Mouse (Mus musculus) heart, embryonic 16.5 days (tissue): Measurements from ENCODE around the gene Il13ra1. TPM values are rescaled to one million over a fixed set of nuclear protein-coding genes. Genes with fewer than 3 reads are reported as not detected.

Experiments
- ATAC-seq: fragments of 200-750 bp; cut with Nextera tagmentation; replicated peaks from 2 replicates; pipeline ENCODE4 v1.8.0; 2017; ENCODE audit warnings: moderate number of reproducible peaks; ENCODE audit not compliant: insufficient read depth, low FRiP score; ENCODE audit errors: extremely low read depth
- H3K27ac ChIP-seq: fragments of 300-500 bp; sonication (generic); 2 replicates; pipeline ENCODE4 v1.5.1; 2014; ENCODE audit warnings: mild to moderate bottlenecking, low read length, control low read depth, moderate library complexity
- H3K27me3 ChIP-seq: fragments of 300-500 bp; sonication (generic); 2 replicates; pipeline ENCODE4 v1.6.1; 2014; ENCODE audit warnings: low read length, mixed read lengths; ENCODE audit not compliant: control insufficient read depth, insufficient read depth
- H3K36me3 ChIP-seq: fragments of 300-500 bp; sonication (generic); 2 replicates; pipeline ENCODE4 v1.6.1; 2014; ENCODE audit not compliant: control insufficient read depth, insufficient read depth
- H3K4me1 ChIP-seq: fragments of 300-500 bp; sonication (generic); 2 replicates; pipeline ENCODE4 v1.6.1; 2014; ENCODE audit warnings: low read length, mixed read lengths; ENCODE audit not compliant: control insufficient read depth, insufficient read depth
- H3K4me2 ChIP-seq: fragments of 300-500 bp; sonication (generic); 2 replicates; pipeline ENCODE4 v1.6.1; 2014; ENCODE audit warnings: low read depth, mild to moderate bottlenecking, control low read depth, low read length
- H3K4me3 ChIP-seq: fragments of 300-500 bp; sonication (generic); 2 replicates; pipeline ENCODE4 v1.5.1; 2014; ENCODE audit warnings: mild to moderate bottlenecking, control low read depth, low read length
- H3K9ac ChIP-seq: fragments of 300-500 bp; sonication (generic); 2 replicates; pipeline ENCODE4 v1.6.1; 2014; ENCODE audit warnings: low read length, control low read depth
- H3K9me3 ChIP-seq: fragments of 300-500 bp; sonication (generic); replicated peaks from 2 replicates; pipeline ENCODE4 v1.6.1; 2016; ENCODE audit warnings: low read length; ENCODE audit not compliant: control insufficient read depth
- WGBS: fragments of 180-500 bp; shearing (Covaris S2); extraction: QIAGEN DNeasy Blood & Tissue Kit; methylation state at CpG from one replicate; pipeline ENCODE4 v1.1.7; 2014; 5-methylcytosine and 5-hydroxymethylcytosine counted together
- polyA plus RNA-seq: library from polyadenylated mRNA; unstranded; fragments of >200 nt; fragmentation: Nextera tagmentation; extraction: Ambion mirVana; gene quantifications from 2 replicates; pipeline ENCODE4 v1.2.1, GENCODE M21; 2015

The Il13ra1 gene
- polyA plus RNA-seq, 1 experiment from 2014 or later = 33.5 TPM

GRCm38 (mm10) chrX:36115171-36115570, 3.3 kb downstream of the Il13ra1 start:
- Histone ChIP-seq H3K36me3 (no peaks in the 10 kb centered on the region), H3K9me3 (no peaks in the 10 kb centered on the region), H3K4me1 (no peaks in the 10 kb centered on the region), H3K9ac (no peak overlapping the region), H3K4me2 (no peak overlapping the region), H3K4me3 (no peak overlapping the region), H3K27ac (no peak overlapping the region), H3K27me3 (no peaks in the 10 kb centered on the region)
- ATAC-seq = no peak
- WGBS = 79% methylated on average over 4 of the region's 4 CpGs

- 0 out of 2 replicates have a peak, but pooled peaks have one; percentile 49 for ATAC-seq
- H3K9me3 ChIP-seq = no peaks in the 10 kb centered on the region
- H3K36me3 ChIP-seq = no peaks in the 10 kb centered on the region
- no peaks in the 10 kb centered on the region for H3K27me3 ChIP-seq
- H3K4me3 ChIP-seq = no peak overlapping the region
- WGBS = 24% methylated on average over 11 of the region's 11 CpGs
- peak overlapping the region; percentile 25 for H3K4me2 ChIP-seq
- peak overlapping the region; percentile 77 for H3K27ac ChIP-seq
- no peaks in the 10 kb centered on the region for H3K4me1 ChIP-seq
- no peak overlapping the region for H3K9ac ChIP-seq
Observed at GRCm38 (mm10) chrX:36129037-36129770, 17.3 kb downstream of the Il13ra1 start.

- H3K4me3 ChIP-seq = no peak overlapping the region
- H3K36me3 ChIP-seq = no peaks in the 10 kb centered on the region
- no peaks in the 10 kb centered on the region for H3K9me3 ChIP-seq
- no peak overlapping the region for H3K9ac ChIP-seq
- no peaks in the 10 kb centered on the region for H3K27me3 ChIP-seq
- H3K4me2 ChIP-seq = no peak overlapping the region
- H3K27ac ChIP-seq = peak overlapping the region; percentile 77
- 41% methylated on average over 1 of the region's 1 CpGs for WGBS
- H3K4me1 ChIP-seq = no peaks in the 10 kb centered on the region
- no peak for ATAC-seq
Observed at GRCm38 (mm10) chrX:36129771-36130108, 17.8 kb downstream of the Il13ra1 start.

- Histone ChIP-seq H3K4me3 (no peak overlapping the region), H3K27ac (no peak overlapping the region; the same call in 1 of the 2 replicates), H3K4me1 (peaks cover 5% of the 10 kb centered on the region), H3K4me2 (no peak overlapping the region), H3K27me3 (no peaks in the 10 kb centered on the region), H3K9me3 (no peaks in the 10 kb centered on the region), H3K36me3 (no peaks in the 10 kb centered on the region), H3K9ac (no peak overlapping the region)
- WGBS = 52% methylated on average over 1 of the region's 1 CpGs
- ATAC-seq = no peak
Observed at GRCm38 (mm10) chrX:36136346-36136745, 24.4 kb downstream of the Il13ra1 start.

GRCm38 (mm10) chrX:36141994-36142639, 30.2 kb downstream of the Il13ra1 start:
- Histone ChIP-seq H3K9me3 (no peaks in the 10 kb centered on the region), H3K36me3 (no peaks in the 10 kb centered on the region), H3K27ac (no peak overlapping the region), H3K4me3 (no peak overlapping the region), H3K4me1 (peaks cover 3% of the 10 kb centered on the region), H3K9ac (no peak overlapping the region), H3K27me3 (no peaks in the 10 kb centered on the region), H3K4me2 (no peak overlapping the region)
- no peak for ATAC-seq
- WGBS = 63% methylated on average over 6 of the region's 6 CpGs

- H3K4me3 ChIP-seq = no peak overlapping the region
- ATAC-seq = peak; percentile 79
- no peak overlapping the region; the same call in 1 of the 2 replicates for H3K4me2 ChIP-seq
- no peaks in the 10 kb centered on the region for H3K27me3 ChIP-seq
- peak overlapping the region; percentile 72 for H3K27ac ChIP-seq
- H3K4me1 ChIP-seq = peaks cover 3% of the 10 kb centered on the region
- no peaks in the 10 kb centered on the region for H3K9me3 ChIP-seq
- 35% methylated on average over 4 of the region's 4 CpGs for WGBS
- H3K9ac ChIP-seq = no peak overlapping the region
- H3K36me3 ChIP-seq = peaks cover 7% of the 10 kb centered on the region; the same call in 1 of the 2 replicates
Observed at GRCm38 (mm10) chrX:36146746-36147145, 34.8 kb downstream of the Il13ra1 start.

GRCm38 (mm10) chrX:36150100-36150499, 38.2 kb downstream of the Il13ra1 start:
- Histone ChIP-seq H3K4me2 (no peak overlapping the region), H3K4me1 (peaks cover 7% of the 10 kb centered on the region), H3K27me3 (no peaks in the 10 kb centered on the region), H3K27ac (no peak overlapping the region), H3K9me3 (no peaks in the 10 kb centered on the region), H3K36me3 (peaks cover 7% of the 10 kb centered on the region; the same call in 1 of the 2 replicates), H3K9ac (no peak overlapping the region), H3K4me3 (no peak overlapping the region)
- ATAC-seq = no peak

- H3K36me3 ChIP-seq = no peaks in the 10 kb centered on the region
- WGBS = 52% methylated on average over 2 of the region's 2 CpGs
- peak overlapping the region; percentile 65 for H3K27ac ChIP-seq
Observed at GRCm38 (mm10) chrX:36156677-36157076, 44.8 kb downstream of the Il13ra1 start.

GRCm38 (mm10) chrX:36161567-36161966, 49.7 kb downstream of the Il13ra1 start:
- H3K4me3 ChIP-seq = no peak overlapping the region
- ATAC-seq = no peak
- H3K9ac ChIP-seq = no peak overlapping the region
- no peak overlapping the region; the same call in 1 of the 2 replicates for H3K27ac ChIP-seq
- 27% methylated on average over 4 of the region's 4 CpGs for WGBS
- no peaks in the 10 kb centered on the region for H3K36me3 ChIP-seq
- no peak overlapping the region for H3K4me2 ChIP-seq
- H3K9me3 ChIP-seq = no peaks in the 10 kb centered on the region
- no peaks in the 10 kb centered on the region for H3K27me3 ChIP-seq
- 0 out of 2 replicates have a peak, but pooled peaks cover 2% of the 10 kb centered on the region for H3K4me1 ChIP-seq

More at GRCm38 (mm10) chrX:36156677-36157076, 44.8 kb downstream of the Il13ra1 start:
- peak; percentile 73 for ATAC-seq
- H3K4me3 ChIP-seq = no peak overlapping the region
- no peaks in the 10 kb centered on the region for H3K9me3 ChIP-seq
- H3K4me2 ChIP-seq = no peak overlapping the region
- H3K27me3 ChIP-seq = no peaks in the 10 kb centered on the region
- H3K4me1 ChIP-seq = peaks cover 5% of the 10 kb centered on the region
- H3K9ac ChIP-seq = no peak overlapping the region
